Mouse (Mus musculus): ENCODE data around the gene H2-DMb1. TPM values are rescaled to one million over a fixed set of nuclear protein-coding genes. Genes with fewer than 3 reads are reported as not detected.
A peak's percentile ranks its signal among the peaks of the same experiment; 100 is the strongest.

H2-DMb1 gene
- polyA plus RNA-seq, 1 experiment = not detected

- H3ac ChIP-seq (ENCODE audit: control insufficient read depth, insufficient read length, low read depth) = peak within 1 kb of the TSS; percentile 74
- H3K27me3 ChIP-seq (ENCODE audit: control insufficient read depth, insufficient read depth, insufficient read length) = peaks cover 19% of the 10 kb centered on the region
- peak within 1 kb of the TSS; percentile 45 for H3K4me3 ChIP-seq (ENCODE audit: insufficient read depth, poor library complexity, severe bottlenecking)
- H3K79me3 ChIP-seq (ENCODE audit: low read depth) = no peaks in the 10 kb centered on the region
- TF ChIP-seq CTCF (IDR thresholded peaks at IDR 0.05; ENCODE audit: control insufficient read depth, insufficient read depth, insufficient read length) = no peak
- TF ChIP-seq USF1 (IDR thresholded peaks at IDR 0.05; ENCODE audit: low read depth) = no peak
- no peak for TF ChIP-seq CEBPB (IDR thresholded peaks at IDR 0.05; ENCODE audit: low read depth)
- TF ChIP-seq FOSL1 (IDR thresholded peaks at IDR 0.05; ENCODE audit: insufficient read depth, low read length, poor library complexity, severe bottlenecking) = no peak
- no peak for TF ChIP-seq MYOG (IDR thresholded peaks at IDR 0.05; ENCODE audit: control insufficient read depth, extremely low read depth, insufficient read length)
- no peaks in the 10 kb centered on the region for H3K79me2 ChIP-seq (ENCODE audit: control insufficient read depth, insufficient read depth)
- no peaks in the 10 kb centered on the region for H3K36me3 ChIP-seq (ENCODE audit: control insufficient read depth, insufficient read depth)
These were observed 50.6 kb downstream of the H2-DMb1 start, which contains the start of gene Tap2 for GRCm38 (mm10) chr17:34203444-34203843. Gene Tap2 (plus strand): TSS chr17:34203527.

GRCm38 (mm10) chr17:34204303-34205010 is 51.6 kb downstream of the H2-DMb1 start:
- Histone ChIP-seq H3K4me3 (ENCODE audit: insufficient read depth, poor library complexity, severe bottlenecking) (peak overlapping the region; percentile 45), H3K79me2 (ENCODE audit: control insufficient read depth, insufficient read depth) (no peaks in the 10 kb centered on the region), H3ac (ENCODE audit: control insufficient read depth, insufficient read length, low read depth) (peak overlapping the region; percentile 74), H3K79me3 (ENCODE audit: low read depth) (no peaks in the 10 kb centered on the region), H3K27me3 (ENCODE audit: control insufficient read depth, insufficient read depth, insufficient read length) (peaks cover 10% of the 10 kb centered on the region), H3K36me3 (ENCODE audit: control insufficient read depth, insufficient read depth) (no peaks in the 10 kb centered on the region)
- TF ChIP-seq CEBPB (IDR thresholded peaks at IDR 0.05; ENCODE audit: low read depth) = no peak
- no peak for TF ChIP-seq FOSL1 (IDR thresholded peaks at IDR 0.05; ENCODE audit: insufficient read depth, low read length, poor library complexity, severe bottlenecking)
- no peak for TF ChIP-seq MYOD1 (IDR thresholded peaks at IDR 0.05; ENCODE audit: control insufficient read depth, insufficient read length, low read depth)
- peak; percentile 93 for TF ChIP-seq CTCF (IDR thresholded peaks at IDR 0.05; ENCODE audit: control insufficient read depth, insufficient read depth, insufficient read length)

- no peaks in the 10 kb centered on the region for H3K79me2 ChIP-seq (ENCODE audit: control insufficient read depth, insufficient read depth)
- H3K79me3 ChIP-seq (ENCODE audit: low read depth) = no peaks in the 10 kb centered on the region
- no peak overlapping the region for H3ac ChIP-seq (ENCODE audit: control insufficient read depth, insufficient read length, low read depth)
- TF ChIP-seq MYOD1 (IDR thresholded peaks at IDR 0.05; ENCODE audit: control insufficient read depth, insufficient read length, low read depth) (no peak), FOSL1 (IDR thresholded peaks at IDR 0.05; ENCODE audit: insufficient read depth, low read length, poor library complexity, severe bottlenecking) (no peak), MAX (IDR thresholded peaks at IDR 0.05) (no peak), CTCF (IDR thresholded peaks at IDR 0.05; ENCODE audit: control insufficient read depth, insufficient read depth, insufficient read length) (no peak), USF1 (IDR thresholded peaks at IDR 0.05; ENCODE audit: low read depth) (no peak)
- peak overlapping the region; percentile 45 for H3K4me3 ChIP-seq (ENCODE audit: insufficient read depth, poor library complexity, severe bottlenecking)
- H3K27me3 ChIP-seq (ENCODE audit: control insufficient read depth, insufficient read depth, insufficient read length) = peaks cover 10% of the 10 kb centered on the region
- no peaks in the 10 kb centered on the region for H3K36me3 ChIP-seq (ENCODE audit: control insufficient read depth, insufficient read depth)
These were observed 52.3 kb downstream of the H2-DMb1 start for GRCm38 (mm10) chr17:34205021-34205745.

- no peaks in the 10 kb centered on the region for H3K79me3 ChIP-seq (ENCODE audit: low read depth)
- H3K27me3 ChIP-seq (ENCODE audit: control insufficient read depth, insufficient read depth, insufficient read length) = peaks cover 10% of the 10 kb centered on the region
- TF ChIP-seq CEBPB (IDR thresholded peaks at IDR 0.05; ENCODE audit: low read depth) = no peak
- TF ChIP-seq USF1 (IDR thresholded peaks at IDR 0.05; ENCODE audit: low read depth) = no peak
- no peak for TF ChIP-seq MYOG (IDR thresholded peaks at IDR 0.05; ENCODE audit: control insufficient read depth, extremely low read depth, insufficient read length)
- no peak for TF ChIP-seq CTCF (IDR thresholded peaks at IDR 0.05; ENCODE audit: control insufficient read depth, insufficient read depth, insufficient read length)
- TF ChIP-seq MYOD1 (IDR thresholded peaks at IDR 0.05; ENCODE audit: control insufficient read depth, insufficient read length, low read depth) = no peak
- TF ChIP-seq MAX (IDR thresholded peaks at IDR 0.05) = no peak
- no peak for TF ChIP-seq FOSL1 (IDR thresholded peaks at IDR 0.05; ENCODE audit: insufficient read depth, low read length, poor library complexity, severe bottlenecking)
- no peaks in the 10 kb centered on the region for H3K36me3 ChIP-seq (ENCODE audit: control insufficient read depth, insufficient read depth)
- no peak overlapping the region for H3ac ChIP-seq (ENCODE audit: control insufficient read depth, insufficient read length, low read depth)
- H3K79me2 ChIP-seq (ENCODE audit: control insufficient read depth, insufficient read depth) = no peaks in the 10 kb centered on the region
- H3K4me3 ChIP-seq (ENCODE audit: insufficient read depth, poor library complexity, severe bottlenecking) = no peak overlapping the region
These were observed 52.9 kb downstream of the H2-DMb1 start for GRCm38 (mm10) chr17:34205746-34206176.

- no peaks in the 10 kb centered on the region for H3K79me3 ChIP-seq (ENCODE audit: low read depth)
- no peaks in the 10 kb centered on the region for H3K36me3 ChIP-seq (ENCODE audit: control insufficient read depth, insufficient read depth)
- H3ac ChIP-seq (ENCODE audit: control insufficient read depth, insufficient read length, low read depth) = no peak overlapping the region
- TF ChIP-seq USF1 (IDR thresholded peaks at IDR 0.05; ENCODE audit: low read depth) = no peak
- no peak for TF ChIP-seq CTCF (IDR thresholded peaks at IDR 0.05; ENCODE audit: control insufficient read depth, insufficient read depth, insufficient read length)
- no peak for TF ChIP-seq CEBPB (IDR thresholded peaks at IDR 0.05; ENCODE audit: low read depth)
- no peak for TF ChIP-seq MYOD1 (IDR thresholded peaks at IDR 0.05; ENCODE audit: control insufficient read depth, insufficient read length, low read depth)
- TF ChIP-seq MAX (IDR thresholded peaks at IDR 0.05) = no peak
- TF ChIP-seq MYOG (IDR thresholded peaks at IDR 0.05; ENCODE audit: control insufficient read depth, extremely low read depth, insufficient read length) = no peak
- no peak for TF ChIP-seq FOSL1 (IDR thresholded peaks at IDR 0.05; ENCODE audit: insufficient read depth, low read length, poor library complexity, severe bottlenecking)
- H3K27me3 ChIP-seq (ENCODE audit: control insufficient read depth, insufficient read depth, insufficient read length) = peaks cover 10% of the 10 kb centered on the region
- no peaks in the 10 kb centered on the region for H3K79me2 ChIP-seq (ENCODE audit: control insufficient read depth, insufficient read depth)
- H3K4me3 ChIP-seq (ENCODE audit: insufficient read depth, poor library complexity, severe bottlenecking) = no peak overlapping the region
These were observed 53.9 kb downstream of the H2-DMb1 start for GRCm38 (mm10) chr17:34206731-34207130.

Data from C2C12 (cell line).